Mouse (Mus musculus): ENCODE data around the gene Nfic. TPM values are rescaled to one million over a fixed set of nuclear protein-coding genes. Genes with fewer than 3 reads are reported as not detected.

The Nfic gene
- polyA plus RNA-seq, 1 experiment from 2014 or later = 30.8 TPM

- Histone ChIP-seq H3K4me3 (replicated peaks) (peak within 1 kb of the TSS; percentile 84), H3K36me3 (peaks cover 35% of the 10 kb centered on the region), H3K4me1 (replicated peaks) (peaks cover 25% of the 10 kb centered on the region), H3K4me2 (peak within 1 kb of the TSS; percentile 90), H3K9me3 (no peaks in the 10 kb centered on the region), H3K9ac (replicated peaks) (peak within 1 kb of the TSS; percentile 90), H3K27me3 (no peaks in the 10 kb centered on the region), H3K27ac (peak within 1 kb of the TSS; percentile 74)
- WGBS = under 1% methylated on average over 59 of the region's 59 CpGs
- ATAC-seq (ENCODE audit: insufficient number of reproducible peaks, insufficient read depth, low FRiP score, low TSS enrichment, low read depth) = peak; percentile 38
These were observed 77.5 kb downstream of the Nfic start, which contains the start of gene Fzr1 for GRCm38 (mm10) chr10:81377793-81378552. Fzr1 (minus strand) TSS chr10:81378516.

GRCm38 (mm10) chr10:81377362-81377664 lies 78.1 kb downstream of the Nfic start:
- 61% methylated on average over 2 of the region's 2 CpGs for WGBS
- no peaks in the 10 kb centered on the region for H3K27me3 ChIP-seq
- 0 out of 2 replicates have a peak overlapping the region, but pooled peaks have one; percentile 74 for H3K27ac ChIP-seq
- H3K36me3 ChIP-seq = peaks cover 41% of the 10 kb centered on the region
- peaks cover 25% of the 10 kb centered on the region for H3K4me1 ChIP-seq (replicated peaks)
- H3K9ac ChIP-seq (replicated peaks) = peak overlapping the region; percentile 90
- no peak for ATAC-seq (ENCODE audit: insufficient number of reproducible peaks, insufficient read depth, low FRiP score, low TSS enrichment, low read depth)
- peak overlapping the region; percentile 84 for H3K4me3 ChIP-seq (replicated peaks)
- H3K4me2 ChIP-seq = peak overlapping the region; percentile 90
- no peaks in the 10 kb centered on the region for H3K9me3 ChIP-seq

- WGBS = 40% methylated on average over 6 of the region's 6 CpGs
- no peak for ATAC-seq (ENCODE audit: insufficient number of reproducible peaks, insufficient read depth, low FRiP score, low TSS enrichment, low read depth)
- Histone ChIP-seq H3K27me3 (no peaks in the 10 kb centered on the region), H3K9me3 (no peaks in the 10 kb centered on the region), H3K4me1 (replicated peaks) (peaks cover 25% of the 10 kb centered on the region), H3K4me3 (replicated peaks) (peak overlapping the region; percentile 84), H3K27ac (no peak overlapping the region), H3K9ac (replicated peaks) (peak overlapping the region; percentile 90), H3K36me3 (peaks cover 47% of the 10 kb centered on the region), H3K4me2 (peak overlapping the region; percentile 90)
These were observed 78.7 kb downstream of the Nfic start for GRCm38 (mm10) chr10:81376561-81377361.

GRCm38 (mm10) chr10:81375322-81375721 lies 80.1 kb downstream of the Nfic start:
- Histone ChIP-seq H3K4me1 (replicated peaks) (peaks cover 25% of the 10 kb centered on the region), H3K4me2 (no peak overlapping the region), H3K9ac (replicated peaks) (no peak overlapping the region), H3K9me3 (no peaks in the 10 kb centered on the region), H3K27ac (no peak overlapping the region), H3K36me3 (peaks cover 61% of the 10 kb centered on the region), H3K27me3 (no peaks in the 10 kb centered on the region), H3K4me3 (replicated peaks) (no peak overlapping the region)
- WGBS = 91% methylated on average over 10 of the region's 10 CpGs
- ATAC-seq (ENCODE audit: insufficient number of reproducible peaks, insufficient read depth, low FRiP score, low TSS enrichment, low read depth) = no peak

- Histone ChIP-seq H3K4me3 (replicated peaks) (no peak overlapping the region), H3K4me2 (no peak overlapping the region), H3K9ac (replicated peaks) (no peak overlapping the region), H3K9me3 (no peaks in the 10 kb centered on the region), H3K27ac (no peak overlapping the region), H3K36me3 (peaks cover 71% of the 10 kb centered on the region), H3K27me3 (peaks cover 43% of the 10 kb centered on the region), H3K4me1 (replicated peaks) (peaks cover 22% of the 10 kb centered on the region)
- ATAC-seq (ENCODE audit: insufficient number of reproducible peaks, insufficient read depth, low FRiP score, low TSS enrichment, low read depth) = no peak
- 82% methylated on average over 6 of the region's 6 CpGs for WGBS
These were observed 88.3 kb downstream of the Nfic start for GRCm38 (mm10) chr10:81367207-81367495.

- Histone ChIP-seq H3K9me3 (no peaks in the 10 kb centered on the region), H3K27me3 (peaks cover 48% of the 10 kb centered on the region), H3K36me3 (peaks cover 71% of the 10 kb centered on the region), H3K9ac (replicated peaks) (no peak overlapping the region), H3K4me1 (replicated peaks) (peaks cover 22% of the 10 kb centered on the region), H3K4me3 (replicated peaks) (no peak overlapping the region), H3K4me2 (no peak overlapping the region), H3K27ac (no peak overlapping the region)
- ATAC-seq (ENCODE audit: insufficient number of reproducible peaks, insufficient read depth, low FRiP score, low TSS enrichment, low read depth) = no peak
- 86% methylated on average over 6 of the region's 6 CpGs for WGBS
These were observed 88.8 kb downstream of the Nfic start for GRCm38 (mm10) chr10:81366477-81367206.

GRCm38 (mm10) chr10:81365672-81366476 lies 89.6 kb downstream of the Nfic start, which contains the start of gene 4930404N11Rik:
4930404N11Rik (minus strand) TSS chr10:81365816.
- no peak for ATAC-seq (ENCODE audit: insufficient number of reproducible peaks, insufficient read depth, low FRiP score, low TSS enrichment, low read depth)
- H3K4me3 ChIP-seq (replicated peaks) = peak within 1 kb of the TSS; percentile 37
- H3K9me3 ChIP-seq = no peaks in the 10 kb centered on the region
- no peak within 1 kb of the TSS for H3K27ac ChIP-seq
- peaks cover 24% of the 10 kb centered on the region for H3K4me1 ChIP-seq (replicated peaks)
- peak within 1 kb of the TSS; percentile 67 for H3K4me2 ChIP-seq
- 33% methylated on average over 12 of the region's 12 CpGs for WGBS
- H3K27me3 ChIP-seq = peaks cover 49% of the 10 kb centered on the region
- H3K36me3 ChIP-seq = peaks cover 64% of the 10 kb centered on the region
- H3K9ac ChIP-seq (replicated peaks) = peak within 1 kb of the TSS; percentile 37; the same call in 1 of the 2 replicates

- Histone ChIP-seq H3K4me1 (replicated peaks) (peaks cover 28% of the 10 kb centered on the region), H3K27ac (no peak overlapping the region), H3K4me2 (peak overlapping the region; percentile 67), H3K4me3 (replicated peaks) (peak overlapping the region; percentile 37), H3K36me3 (peaks cover 56% of the 10 kb centered on the region), H3K27me3 (peaks cover 49% of the 10 kb centered on the region), H3K9ac (replicated peaks) (no peak overlapping the region), H3K9me3 (no peaks in the 10 kb centered on the region)
- ATAC-seq (ENCODE audit: insufficient number of reproducible peaks, insufficient read depth, low FRiP score, low TSS enrichment, low read depth) = 0 out of 2 replicates have a peak, but pooled peaks have one; percentile 5
- WGBS = 37% methylated on average over 4 of the region's 4 CpGs
These were observed 90.4 kb downstream of the Nfic start for GRCm38 (mm10) chr10:81365073-81365472.

- ATAC-seq (ENCODE audit: insufficient number of reproducible peaks, insufficient read depth, low FRiP score, low TSS enrichment, low read depth) = no peak; the same call in 1 of the 2 replicates
- Histone ChIP-seq H3K4me1 (replicated peaks) (peaks cover 32% of the 10 kb centered on the region), H3K4me3 (replicated peaks) (peak overlapping the region; percentile 37), H3K36me3 (peaks cover 52% of the 10 kb centered on the region), H3K4me2 (peak overlapping the region; percentile 67), H3K27ac (no peak overlapping the region), H3K9ac (replicated peaks) (peak overlapping the region; percentile 37; the same call in 1 of the 2 replicates), H3K27me3 (peaks cover 49% of the 10 kb centered on the region), H3K9me3 (no peaks in the 10 kb centered on the region)
- WGBS = 13% methylated on average over 28 of the region's 28 CpGs
These were observed 90.8 kb downstream of the Nfic start for GRCm38 (mm10) chr10:81364666-81365065.

- Histone ChIP-seq H3K9ac (replicated peaks) (peak overlapping the region; percentile 55), H3K9me3 (no peaks in the 10 kb centered on the region), H3K36me3 (peaks cover 42% of the 10 kb centered on the region), H3K27me3 (peaks cover 50% of the 10 kb centered on the region), H3K27ac (no peak overlapping the region), H3K4me3 (replicated peaks) (peak overlapping the region; percentile 37), H3K4me1 (replicated peaks) (peaks cover 40% of the 10 kb centered on the region), H3K4me2 (peak overlapping the region; percentile 67)
- 9% methylated on average over 54 of the region's 54 CpGs for WGBS
- no peak for ATAC-seq (ENCODE audit: insufficient number of reproducible peaks, insufficient read depth, low FRiP score, low TSS enrichment, low read depth)
These were observed 91.7 kb downstream of the Nfic start for GRCm38 (mm10) chr10:81363436-81364346.
